Mouse (Mus musculus) testis, adult 2 months (tissue): ENCODE data around the gene Ccsap.

Experiments
- CTCF ChIP-seq: fragments of 200-500 bp; IDR thresholded peaks from 2 replicates; pipeline ENCODE4 v1.5.1; 2012; ENCODE audit warnings: low read depth, mild to moderate bottlenecking, inconsistent platforms, low read length, moderate library complexity; ENCODE audit not compliant: control insufficient read depth, insufficient read depth, insufficient replicate concordance
- POLR2A ChIP-seq: fragments of 200-500 bp; IDR thresholded peaks from 2 replicates; pipeline ENCODE4 v1.6.1; 2012; ENCODE audit warnings: low read depth, mild to moderate bottlenecking, inconsistent platforms, low read length, moderate library complexity; ENCODE audit not compliant: control insufficient read depth

DNA sequence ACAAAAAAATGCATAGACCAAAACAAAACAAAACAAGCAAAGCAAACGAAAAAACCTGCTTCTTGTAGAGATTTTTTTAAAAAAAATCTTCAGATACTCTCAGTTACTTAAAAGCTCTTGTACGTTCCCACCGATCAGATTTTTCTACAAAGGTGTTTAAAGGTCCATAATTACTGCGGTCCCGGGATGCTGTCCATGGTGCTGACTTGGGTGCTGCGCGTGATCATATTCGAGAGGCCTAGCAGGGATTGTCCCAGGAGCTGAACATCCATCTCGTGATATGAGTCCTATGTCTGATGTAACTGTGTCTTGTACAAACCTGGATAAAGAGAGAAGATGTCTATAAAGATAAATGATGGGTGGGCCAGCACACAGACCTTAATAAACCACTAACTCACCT is 21.5 kb downstream of the Ccsap start:
- TF ChIP-seq CTCF (no peak), POLR2A (no peak)
